Mouse (Mus musculus) hindbrain, embryonic 15.5 days (tissue): ENCODE measurements around the gene Gsc2. TPM values are rescaled to one million over a fixed set of nuclear protein-coding genes. Genes with fewer than 3 reads are reported as not detected.
"Not testable (repeated sequence)": the region's sequence is repeated elsewhere in the genome, so short reads cannot be mapped to it uniquely, and the experiment has no call there.

Experiments used
- ATAC-seq: fragments of 200-750 bp; cut with Nextera tagmentation; 2 replicates; pipeline ENCODE4 v1.8.0; 2017; ENCODE audit warnings: low read depth, moderate number of reproducible peaks, moderate TSS enrichment; ENCODE audit not compliant: low FRiP score
- H3K27ac ChIP-seq: fragments of 300-500 bp; sonication (generic); replicated peaks from 2 replicates; pipeline ENCODE4 v1.5.1; 2015; ENCODE audit warnings: mild to moderate bottlenecking, inconsistent platforms
- H3K27me3 ChIP-seq: fragments of 300-500 bp; sonication (generic); 2 replicates; pipeline ENCODE4 v1.6.1; 2015; ENCODE audit warnings: control low read depth, inconsistent platforms
- H3K36me3 ChIP-seq: fragments of 300-500 bp; sonication (generic); 2 replicates; pipeline ENCODE4 v1.6.1; 2015; ENCODE audit warnings: control low read depth, inconsistent platforms
- H3K4me1 ChIP-seq: fragments of 300-500 bp; sonication (generic); replicated peaks from 2 replicates; pipeline ENCODE4 v1.6.1; 2015; ENCODE audit warnings: control low read depth, inconsistent platforms
- H3K4me2 ChIP-seq: fragments of 300-500 bp; sonication (generic); 2 replicates; pipeline ENCODE4 v1.6.1; 2015; ENCODE audit warnings: moderate library complexity, mild to moderate bottlenecking, inconsistent platforms
- H3K4me3 ChIP-seq: fragments of 300-500 bp; sonication (generic); 2 replicates; pipeline ENCODE4 v1.5.1; 2015; ENCODE audit warnings: mild to moderate bottlenecking, inconsistent platforms
- H3K9ac ChIP-seq: fragments of 300-500 bp; sonication (generic); 2 replicates; pipeline ENCODE4 v1.6.1; 2015; ENCODE audit warnings: inconsistent platforms
- H3K9me3 ChIP-seq: fragments of 300-500 bp; sonication (generic); 2 replicates; pipeline ENCODE4 v1.6.1; 2016; ENCODE audit warnings: control low read depth, inconsistent platforms
- WGBS: fragments of 180-500 bp; shearing (Covaris S2); methylation state at CpG from one replicate; pipeline ENCODE4 v1.1.7; 2015; 5-methylcytosine and 5-hydroxymethylcytosine counted together
- polyA plus RNA-seq: library from polyadenylated mRNA; unstranded; fragments of >200 nt; fragmentation: Nextera tagmentation; extraction: Ambion mirVana; gene quantifications from 2 replicates; pipeline ENCODE4 v1.2.1, GENCODE M21; 2015

Gene Gsc2
- polyA plus RNA-seq = 1.1 and 1.2 TPM in 2 replicates

DNA sequence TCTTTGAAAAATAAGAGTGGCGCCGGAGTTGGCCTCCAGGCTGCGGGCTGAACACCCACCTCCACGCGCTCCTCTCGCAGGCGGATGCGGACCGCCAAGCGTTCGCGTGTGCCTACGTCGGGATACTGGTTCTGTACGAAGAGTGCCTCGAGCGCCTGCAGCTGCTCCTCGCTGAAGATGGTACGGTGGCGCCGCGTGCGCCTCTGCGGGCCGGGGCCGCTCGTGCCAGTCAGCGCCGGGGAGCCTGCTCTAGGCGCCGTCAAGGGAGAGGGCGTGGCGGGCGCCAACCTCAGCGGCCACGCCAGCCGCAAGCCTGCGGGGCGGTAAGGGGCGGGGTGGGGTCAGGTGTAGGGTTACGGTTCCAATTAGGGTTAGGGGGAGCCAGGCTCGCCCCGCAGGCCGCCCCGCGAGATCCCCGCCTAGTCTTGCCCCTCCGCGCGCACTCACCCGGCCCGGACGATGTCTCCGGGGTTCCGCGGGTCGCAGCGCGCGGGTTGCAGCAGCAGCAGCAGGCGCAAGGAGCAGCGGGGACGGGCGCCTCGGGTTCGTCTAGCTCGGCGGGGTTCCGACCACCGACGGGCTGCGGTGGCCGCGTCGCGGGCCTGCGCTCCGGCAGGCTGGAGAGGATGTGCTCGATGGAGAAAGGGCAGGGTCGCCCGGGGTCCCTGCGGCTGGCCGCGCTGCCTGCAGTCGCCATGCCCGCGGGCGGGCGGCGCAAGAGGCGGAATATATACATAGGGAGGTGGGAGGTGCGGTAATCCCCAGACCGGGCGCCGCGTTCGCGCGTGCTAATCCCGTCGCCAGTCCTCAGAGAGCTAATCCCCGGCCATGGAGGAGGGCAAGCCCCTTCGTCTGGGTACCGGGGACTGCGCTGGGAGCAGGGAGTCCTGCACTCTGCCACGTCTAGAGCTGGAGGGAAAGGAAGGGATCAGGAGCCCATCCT is at the start of gene Gsc2:
Gene Gsc2 (minus strand): TSS at position 753 of the 943 bp plus-strand sequence.
- H3K4me2 ChIP-seq = peak within 1 kb of the TSS; percentile 55
- under 1% methylated on average over 104 of the region's 106 CpGs for WGBS
- no peak within 1 kb of the TSS for H3K9ac ChIP-seq
- no peaks in the 10 kb centered on the region for H3K9me3 ChIP-seq
- ATAC-seq = no peak
- H3K4me1 ChIP-seq = peaks cover 19% of the 10 kb centered on the region
- H3K27me3 ChIP-seq = peaks cover 67% of the 10 kb centered on the region
- H3K36me3 ChIP-seq = no peaks in the 10 kb centered on the region
- no peak within 1 kb of the TSS for H3K27ac ChIP-seq
- peak within 1 kb of the TSS; percentile 29 for H3K4me3 ChIP-seq

DNA sequence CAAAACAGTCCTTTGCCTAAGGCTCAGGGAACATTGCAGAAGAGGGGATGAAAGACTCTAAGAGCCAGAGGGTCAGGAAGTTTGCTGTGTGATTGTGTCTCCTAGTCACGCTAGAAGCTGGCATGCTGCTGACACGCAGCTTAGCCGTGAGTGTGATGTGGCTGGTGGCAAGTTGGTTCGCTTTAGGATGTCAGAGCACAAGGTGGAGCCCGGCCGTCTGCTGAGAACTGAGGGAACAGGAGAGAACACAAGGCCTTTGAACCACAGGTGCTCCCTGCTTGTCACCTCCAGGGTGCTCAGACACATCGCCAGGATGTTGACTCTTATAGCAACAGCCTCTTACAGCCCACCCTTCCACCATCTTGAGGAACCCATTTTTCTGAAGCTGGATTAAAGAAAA is 47.2 kb upstream of the Gsc2 start:
- Histone ChIP-seq H3K27ac (no peak overlapping the region), H3K27me3 (no peaks in the 10 kb centered on the region), H3K36me3 (no peaks in the 10 kb centered on the region), H3K4me1 (no peaks in the 10 kb centered on the region), H3K4me2 (no peak overlapping the region), H3K9ac (no peak overlapping the region), H3K9me3 (no peaks in the 10 kb centered on the region), H3K4me3 (no peak overlapping the region)
- ATAC-seq = no peak
- 87% methylated on average over 7 of the region's 7 CpGs for WGBS

DNA sequence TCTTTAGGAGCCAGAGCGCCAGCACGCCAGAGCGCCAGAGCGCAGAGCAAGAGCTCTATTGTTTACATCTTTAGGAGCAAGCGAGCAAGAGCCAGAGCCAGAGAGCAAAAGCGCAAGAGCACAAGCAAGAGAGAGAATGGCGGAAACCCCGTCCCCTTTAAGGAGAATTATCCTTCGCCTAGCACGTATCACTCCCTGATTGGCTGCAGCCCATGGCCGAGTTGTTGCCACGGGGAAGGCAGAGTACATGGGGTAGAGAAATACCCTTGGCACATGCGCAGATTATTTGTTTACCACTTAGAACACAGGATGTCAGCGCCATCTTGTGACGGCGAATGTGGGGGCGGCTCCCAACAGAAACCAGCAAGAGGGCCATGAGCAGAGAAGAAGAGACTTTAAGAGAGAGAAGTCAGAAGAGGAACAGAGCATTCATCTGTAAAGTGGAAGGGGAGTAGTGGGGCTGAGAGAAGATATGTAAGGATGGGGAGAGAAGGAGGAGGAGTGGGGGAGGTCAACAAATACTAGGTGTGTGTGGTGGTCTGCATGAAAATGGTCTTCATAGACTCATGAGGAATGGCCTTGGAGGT is 41.3 kb upstream of the Gsc2 start:
- not testable (repeated sequence) for ATAC-seq, H3K9ac ChIP-seq, H3K4me1 ChIP-seq, H3K9me3 ChIP-seq, H3K4me2 ChIP-seq, H3K36me3 ChIP-seq, H3K27ac ChIP-seq, H3K27me3 ChIP-seq, H3K4me3 ChIP-seq
- WGBS = 96% methylated on average over 17 of the region's 17 CpGs

DNA sequence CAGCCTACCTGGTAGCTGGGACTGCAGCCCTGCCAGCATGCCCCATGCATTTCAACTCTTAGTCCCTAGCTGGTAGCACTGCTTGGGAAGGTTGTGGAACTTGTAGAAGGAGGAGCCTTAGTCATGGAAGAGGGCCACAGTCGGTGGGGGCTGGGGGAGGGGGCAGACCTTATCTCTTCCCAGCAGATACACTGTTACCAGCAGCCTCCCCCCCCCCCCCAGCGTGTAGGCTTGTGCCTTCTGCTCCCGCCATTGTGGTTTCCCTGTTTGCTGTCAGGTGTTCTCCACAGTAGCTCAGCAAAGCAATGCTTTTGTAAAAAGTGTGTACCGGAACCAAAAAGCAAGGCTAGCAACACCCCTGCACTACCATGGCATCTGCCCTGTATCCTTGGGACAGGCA is 36.8 kb upstream of the Gsc2 start:
- Histone ChIP-seq H3K36me3 (no peaks in the 10 kb centered on the region), H3K4me1 (no peaks in the 10 kb centered on the region), H3K27me3 (no peaks in the 10 kb centered on the region), H3K4me2 (no peak overlapping the region), H3K9me3 (no peaks in the 10 kb centered on the region), H3K4me3 (no peak overlapping the region), H3K27ac (no peak overlapping the region), H3K9ac (no peak overlapping the region)
- WGBS = 92% methylated on average over 4 of the region's 4 CpGs
- no peak for ATAC-seq

DNA sequence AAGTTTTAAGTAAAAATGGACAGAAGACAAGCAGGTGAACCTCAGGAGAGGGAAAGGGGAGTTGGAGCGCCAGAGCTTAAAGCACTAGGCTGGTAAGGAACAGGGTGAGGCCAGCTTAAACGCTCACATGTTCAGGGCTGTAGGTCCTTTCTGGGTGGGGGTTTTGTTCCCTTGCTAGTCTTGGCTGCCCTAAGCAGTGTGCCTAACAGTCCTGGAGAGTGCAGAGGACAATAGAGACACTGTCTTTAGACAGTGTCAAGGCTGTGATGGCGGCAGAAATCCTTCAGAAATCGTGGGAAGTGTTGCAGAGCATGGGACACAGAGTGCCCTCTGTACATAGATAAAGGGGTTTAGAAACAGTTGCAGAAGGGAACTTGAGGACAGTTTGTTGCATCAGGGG is 35.2 kb upstream of the Gsc2 start:
- H3K9me3 ChIP-seq = no peaks in the 10 kb centered on the region
- no peak overlapping the region for H3K27ac ChIP-seq
- H3K4me3 ChIP-seq = no peak overlapping the region
- ATAC-seq = no peak
- H3K27me3 ChIP-seq = no peaks in the 10 kb centered on the region
- no peaks in the 10 kb centered on the region for H3K4me1 ChIP-seq
- WGBS = 40% methylated on average over 4 of the region's 4 CpGs
- no peak overlapping the region for H3K4me2 ChIP-seq
- H3K9ac ChIP-seq = no peak overlapping the region
- H3K36me3 ChIP-seq = no peaks in the 10 kb centered on the region

DNA sequence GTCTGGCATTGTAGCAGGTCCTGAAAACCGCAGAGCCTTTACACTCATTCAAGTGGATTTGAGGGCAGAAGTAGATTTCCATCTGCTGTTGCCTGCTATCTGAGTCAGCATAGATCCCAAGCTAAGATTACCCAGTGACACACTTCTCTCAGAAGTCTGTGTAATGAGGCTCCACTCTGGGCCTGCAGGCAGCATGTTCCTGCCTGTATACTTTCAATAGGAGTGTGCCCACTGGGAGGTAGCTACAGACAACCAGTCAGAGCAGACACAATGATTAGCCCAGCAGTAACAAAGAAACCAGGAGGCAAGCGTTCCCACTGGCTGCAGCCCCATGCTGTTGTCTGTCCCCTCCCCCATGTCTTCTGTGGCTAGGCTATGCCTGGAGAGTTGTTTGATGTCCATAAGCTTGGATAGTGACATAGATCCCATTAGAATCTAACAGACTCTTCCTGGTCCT is 34.6 kb upstream of the Gsc2 start:
- no peak overlapping the region for H3K27ac ChIP-seq
- no peaks in the 10 kb centered on the region for H3K27me3 ChIP-seq
- no peaks in the 10 kb centered on the region for H3K4me1 ChIP-seq
- H3K4me2 ChIP-seq = no peak overlapping the region
- no peaks in the 10 kb centered on the region for H3K36me3 ChIP-seq
- 17% methylated on average over 2 of the region's 2 CpGs for WGBS
- H3K9ac ChIP-seq = no peak overlapping the region
- H3K4me3 ChIP-seq = no peak overlapping the region
- no peaks in the 10 kb centered on the region for H3K9me3 ChIP-seq
- ATAC-seq = peak; percentile 42; the same call in 1 of the 2 replicates

DNA sequence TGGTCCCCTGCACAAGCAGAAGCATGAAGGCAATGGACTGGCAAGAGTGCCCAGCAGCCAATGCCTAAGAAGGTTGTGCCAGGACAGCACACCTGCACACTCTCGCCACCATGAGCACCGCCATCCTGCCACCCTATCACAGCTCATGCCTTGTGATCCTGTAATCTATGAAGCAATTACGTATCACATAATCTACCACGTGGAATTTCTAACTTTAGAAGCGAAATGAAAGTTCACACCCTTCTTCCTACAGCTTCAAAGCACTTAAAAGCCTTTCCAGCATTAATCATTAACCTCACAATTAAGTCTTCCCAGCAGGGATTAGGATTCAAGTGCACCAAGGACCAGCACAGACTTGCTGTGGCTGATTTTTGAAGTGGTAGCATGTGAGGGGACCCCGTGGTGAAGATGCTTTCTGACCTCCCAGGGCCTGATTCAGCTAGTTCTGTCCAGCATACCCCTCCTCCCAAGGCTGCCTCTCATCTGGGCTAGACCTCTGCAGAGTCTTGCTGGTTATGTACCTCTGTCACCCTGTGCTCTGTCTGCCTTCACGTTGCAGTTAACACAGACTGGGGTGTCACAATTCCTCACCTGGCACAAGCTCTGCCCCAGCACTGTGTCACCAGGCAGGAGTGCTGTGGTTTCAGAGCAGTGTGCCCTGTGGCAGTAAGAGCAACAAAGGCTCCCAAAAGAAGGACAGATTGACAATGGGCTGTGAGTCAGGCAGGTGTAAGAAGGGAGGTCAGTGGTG is 30.4 kb upstream of the Gsc2 start:
- H3K27me3 ChIP-seq = no peaks in the 10 kb centered on the region
- H3K27ac ChIP-seq = no peak overlapping the region
- H3K4me1 ChIP-seq = no peaks in the 10 kb centered on the region
- 56% methylated on average over 7 of the region's 7 CpGs for WGBS
- H3K4me3 ChIP-seq = no peak overlapping the region
- H3K9me3 ChIP-seq = no peaks in the 10 kb centered on the region
- no peak overlapping the region for H3K4me2 ChIP-seq
- ATAC-seq = no peak
- H3K36me3 ChIP-seq = no peaks in the 10 kb centered on the region
- H3K9ac ChIP-seq = no peak overlapping the region

DNA sequence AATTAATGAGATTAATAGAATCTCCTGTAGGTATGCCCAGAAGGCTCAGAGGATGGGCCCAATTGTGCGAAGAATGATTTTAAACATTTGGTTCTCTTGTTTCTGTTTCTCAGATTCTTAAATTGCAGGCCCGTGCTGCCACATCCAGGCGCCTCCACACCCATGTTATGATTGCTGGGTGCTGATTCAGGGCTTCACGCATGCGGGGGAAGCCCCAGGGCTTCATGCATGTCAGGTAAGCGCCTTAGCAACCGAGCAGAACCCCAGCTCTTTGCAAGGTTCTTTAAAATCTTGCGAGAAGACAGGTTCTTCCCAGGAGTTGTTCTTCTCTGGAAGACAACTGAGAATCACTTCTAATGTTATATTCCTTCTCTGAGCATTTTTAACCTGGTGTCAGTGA is 28.6 kb upstream of the Gsc2 start:
- Histone ChIP-seq H3K27me3 (no peaks in the 10 kb centered on the region), H3K27ac (no peak overlapping the region), H3K36me3 (no peaks in the 10 kb centered on the region), H3K4me2 (no peak overlapping the region), H3K4me3 (no peak overlapping the region), H3K4me1 (no peaks in the 10 kb centered on the region), H3K9ac (no peak overlapping the region), H3K9me3 (no peaks in the 10 kb centered on the region)
- 73% methylated on average over 8 of the region's 8 CpGs for WGBS
- ATAC-seq = no peak

DNA sequence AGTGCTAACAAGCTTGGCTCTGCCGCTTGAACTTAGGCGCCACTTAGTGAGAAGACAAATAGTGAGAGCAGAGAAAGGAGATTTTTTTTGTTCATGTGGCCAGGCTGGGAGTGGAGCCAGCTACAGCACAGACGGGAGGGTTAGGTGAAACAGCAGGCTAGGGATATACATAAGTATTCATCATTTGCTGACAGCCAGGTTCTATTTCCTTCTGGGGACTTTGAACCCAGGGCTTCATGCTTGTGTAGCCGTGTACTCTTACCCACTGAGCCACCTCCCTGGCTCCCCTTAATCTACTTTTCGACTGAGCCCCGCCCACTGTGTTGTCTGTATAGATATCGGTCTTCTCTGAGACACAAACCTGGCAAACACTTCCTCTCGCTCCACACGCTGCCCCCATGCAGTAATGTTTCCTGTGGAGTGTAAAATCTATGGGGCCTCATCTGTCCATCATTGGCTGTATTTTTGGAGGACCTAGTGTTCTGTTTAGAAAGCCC is 24.4 kb upstream of the Gsc2 start:
- 40% methylated on average over 9 of the region's 9 CpGs for WGBS
- H3K9me3 ChIP-seq = no peaks in the 10 kb centered on the region
- no peaks in the 10 kb centered on the region for H3K36me3 ChIP-seq
- peak; percentile 56; the same call in 1 of the 2 replicates for ATAC-seq
- no peaks in the 10 kb centered on the region for H3K27me3 ChIP-seq
- H3K4me2 ChIP-seq = peak overlapping the region; percentile 11; the same call in 1 of the 2 replicates
- no peak overlapping the region for H3K9ac ChIP-seq
- no peak overlapping the region for H3K4me3 ChIP-seq
- no peaks in the 10 kb centered on the region for H3K4me1 ChIP-seq
- no peak overlapping the region; the same call in 1 of the 2 replicates for H3K27ac ChIP-seq

DNA sequence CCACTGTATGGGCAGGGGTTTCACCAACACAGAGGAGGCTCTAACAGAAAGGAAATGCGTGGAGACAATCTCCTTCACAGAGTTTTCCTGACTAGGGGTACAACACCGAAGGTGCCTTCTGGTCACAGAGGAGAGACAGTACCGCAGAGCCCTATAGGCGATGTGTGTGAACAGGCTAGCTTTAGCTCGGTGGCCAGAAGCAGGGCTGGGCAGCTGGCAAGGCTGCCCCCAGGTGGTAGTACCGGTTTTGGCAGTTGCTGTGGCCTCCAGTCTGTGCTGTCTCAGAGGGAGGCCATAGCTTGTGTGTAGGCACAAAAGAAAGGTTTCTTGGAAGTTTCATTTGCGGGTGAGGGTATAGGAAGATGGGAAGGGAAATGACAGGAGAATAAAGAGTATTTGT is 24.0 kb upstream of the Gsc2 start:
- no peaks in the 10 kb centered on the region for H3K4me1 ChIP-seq
- no peaks in the 10 kb centered on the region for H3K9me3 ChIP-seq
- no peak overlapping the region for H3K4me3 ChIP-seq
- no peak overlapping the region for H3K27ac ChIP-seq
- WGBS = 9% methylated on average over 7 of the region's 7 CpGs
- peak; percentile 68 for ATAC-seq
- no peaks in the 10 kb centered on the region for H3K36me3 ChIP-seq
- peak overlapping the region; percentile 11; the same call in 1 of the 2 replicates for H3K4me2 ChIP-seq
- no peaks in the 10 kb centered on the region for H3K27me3 ChIP-seq
- no peak overlapping the region for H3K9ac ChIP-seq

DNA sequence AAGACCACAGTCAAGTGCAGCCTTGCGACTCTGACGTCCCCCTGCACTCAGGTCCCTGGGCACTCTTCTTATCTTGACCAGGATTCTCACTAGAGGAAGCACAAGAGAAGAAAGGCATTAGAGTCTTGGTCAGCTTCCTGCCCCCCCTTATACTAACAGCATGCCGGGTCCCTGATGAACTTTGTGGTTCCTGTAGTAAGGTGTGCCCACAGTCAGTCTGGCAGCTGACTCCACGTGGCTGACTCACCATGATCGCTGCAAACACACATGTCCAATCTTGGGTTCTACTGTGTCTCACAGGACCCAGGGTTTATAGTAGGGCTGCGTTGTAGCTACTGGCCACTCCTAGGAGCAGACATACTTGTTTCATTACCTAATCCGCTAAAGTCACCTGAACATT is 23.3 kb upstream of the Gsc2 start:
- WGBS = 87% methylated on average over 7 of the region's 7 CpGs
- no peak overlapping the region for H3K4me3 ChIP-seq

DNA sequence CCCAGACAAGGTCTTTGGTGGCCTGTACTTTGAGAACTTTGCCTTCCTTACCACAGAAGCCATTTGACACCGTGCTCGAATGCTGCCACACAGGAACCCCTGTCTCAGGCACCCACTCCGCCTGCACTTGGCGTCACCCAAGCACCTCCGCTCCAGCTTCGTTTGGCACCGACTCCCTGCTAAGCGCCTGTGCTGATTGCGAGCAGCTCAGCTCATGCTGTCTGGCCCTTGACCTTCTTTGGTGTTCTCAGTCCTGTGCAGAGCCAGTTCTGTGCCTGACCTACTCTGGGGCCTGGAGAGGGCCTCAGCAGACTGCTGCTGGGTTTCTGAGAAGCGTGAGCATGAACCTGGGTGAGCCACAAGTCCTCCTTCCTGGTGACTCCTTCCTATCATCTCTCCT is 21.9 kb upstream of the Gsc2 start:
- no peaks in the 10 kb centered on the region for H3K9me3 ChIP-seq
- no peak overlapping the region for H3K27ac ChIP-seq
- 82% methylated on average over 10 of the region's 10 CpGs for WGBS
- H3K9ac ChIP-seq = no peak overlapping the region
- H3K27me3 ChIP-seq = no peaks in the 10 kb centered on the region
- ATAC-seq = no peak
- H3K4me3 ChIP-seq = no peak overlapping the region
- no peaks in the 10 kb centered on the region for H3K4me1 ChIP-seq
- no peak overlapping the region for H3K4me2 ChIP-seq
- H3K36me3 ChIP-seq = no peaks in the 10 kb centered on the region

More for the DNA sequence above, 23.3 kb upstream of the Gsc2 start:
- Histone ChIP-seq H3K4me2 (no peak overlapping the region), H3K9me3 (no peaks in the 10 kb centered on the region), H3K27ac (no peak overlapping the region), H3K4me1 (no peaks in the 10 kb centered on the region), H3K9ac (no peak overlapping the region), H3K36me3 (no peaks in the 10 kb centered on the region), H3K27me3 (no peaks in the 10 kb centered on the region)
- ATAC-seq = no peak
